Mouse (Mus musculus) liver, embryonic 13.5 days (tissue): ENCODE measurements around the gene Zfr. TPM values are rescaled to one million over a fixed set of nuclear protein-coding genes. Genes with fewer than 3 reads are reported as not detected.

Source experiments
- ATAC-seq: fragments of 200-750 bp; cut with Nextera tagmentation; 2 replicates; pipeline ENCODE4 v1.8.0; 2017; ENCODE audit warnings: low read depth, mild to moderate bottlenecking, moderate number of reproducible peaks, moderate library complexity
- DNase-seq: peaks from one replicate; pipeline ENCODE4 v3.0.0; 2022
- H3K27ac ChIP-seq: fragments of 300-500 bp; sonication (generic); 2 replicates; pipeline ENCODE4 v1.5.1; 2015; ENCODE audit warnings: moderate library complexity, mild to moderate bottlenecking, inconsistent platforms
- H3K27me3 ChIP-seq: fragments of 300-500 bp; sonication (generic); 2 replicates; pipeline ENCODE4 v1.6.1; 2015; ENCODE audit warnings: mild to moderate bottlenecking, inconsistent platforms
- H3K36me3 ChIP-seq: fragments of 300-500 bp; sonication (generic); 2 replicates; pipeline ENCODE4 v1.6.1; 2015; ENCODE audit warnings: mild to moderate bottlenecking, inconsistent platforms
- H3K4me1 ChIP-seq: fragments of 300-500 bp; sonication (generic); replicated peaks from 2 replicates; pipeline ENCODE4 v1.6.1; 2015; ENCODE audit warnings: inconsistent platforms
- H3K4me2 ChIP-seq: fragments of 300-500 bp; sonication (generic); 2 replicates; pipeline ENCODE4 v1.6.1; 2015; ENCODE audit warnings: inconsistent platforms, mild to moderate bottlenecking, moderate library complexity
- H3K4me3 ChIP-seq: fragments of 300-500 bp; sonication (generic); replicated peaks from 2 replicates; pipeline ENCODE4 v1.5.1; 2015; ENCODE audit warnings: mild to moderate bottlenecking, inconsistent platforms
- H3K9ac ChIP-seq: fragments of 300-500 bp; sonication (generic); 2 replicates; pipeline ENCODE4 v1.6.1; 2015; ENCODE audit warnings: mild to moderate bottlenecking, inconsistent platforms
- H3K9me3 ChIP-seq: fragments of 300-500 bp; sonication (generic); replicated peaks from 2 replicates; pipeline ENCODE4 v1.6.1; 2016; ENCODE audit warnings: inconsistent platforms
- WGBS: fragments of 180-500 bp; shearing (Covaris S2); methylation state at CpG from one replicate; pipeline ENCODE4 v1.1.7; 2015; ENCODE audit not compliant: insufficient replicate concordance; 5-methylcytosine and 5-hydroxymethylcytosine counted together
- polyA plus RNA-seq: library from polyadenylated mRNA; unstranded; fragments of >200 nt; fragmentation: Nextera tagmentation; extraction: Ambion mirVana; gene quantifications from 2 replicates; pipeline ENCODE4 v1.2.1, GENCODE M21; 2015

The Zfr gene
- polyA plus RNA-seq = 42.1 and 43.6 TPM in 2 replicates

- H3K4me2 ChIP-seq = peak within 1 kb of the TSS; percentile 89
- DNase-seq = peak; percentile 87
- H3K9me3 ChIP-seq = no peaks in the 10 kb centered on the region
- H3K4me3 ChIP-seq = peak within 1 kb of the TSS; percentile 98
- peak within 1 kb of the TSS; percentile 90 for H3K27ac ChIP-seq
- peaks cover 56% of the 10 kb centered on the region for H3K4me1 ChIP-seq
- peak within 1 kb of the TSS; percentile 98 for H3K9ac ChIP-seq
- peak; percentile 89 for ATAC-seq
- H3K36me3 ChIP-seq = 0 out of 2 replicates have a peak, but pooled peaks cover 1% of the 10 kb centered on the region
- H3K27me3 ChIP-seq = no peaks in the 10 kb centered on the region
- WGBS = 1% methylated on average over 57 of the region's 59 CpGs
Measured at GRCm38 (mm10) chr15:12117242-12118092, at the start of gene Zfr. Gene Zfr, plus strand, starts transcription at chr15:12117831.

GRCm38 (mm10) chr15:12067971-12068370 is 49.7 kb upstream of the Zfr start:
- Histone ChIP-seq H3K36me3 (no peaks in the 10 kb centered on the region), H3K9me3 (no peaks in the 10 kb centered on the region), H3K9ac (no peak overlapping the region), H3K4me3 (no peak overlapping the region), H3K27me3 (no peaks in the 10 kb centered on the region), H3K4me2 (no peak overlapping the region), H3K4me1 (no peaks in the 10 kb centered on the region), H3K27ac (no peak overlapping the region)
- DNase-seq (no peak), ATAC-seq (no peak)
- 38% methylated on average over 2 of the region's 2 CpGs for WGBS

GRCm38 (mm10) chr15:12068395-12069218 is 49.0 kb upstream of the Zfr start:
- DNase-seq = no peak
- H3K4me1 ChIP-seq = no peaks in the 10 kb centered on the region
- ATAC-seq = no peak
- H3K27me3 ChIP-seq = no peaks in the 10 kb centered on the region
- no peak overlapping the region for H3K4me2 ChIP-seq
- no peak overlapping the region for H3K4me3 ChIP-seq
- H3K9me3 ChIP-seq = no peaks in the 10 kb centered on the region
- H3K9ac ChIP-seq = no peak overlapping the region
- H3K27ac ChIP-seq = no peak overlapping the region
- 47% methylated on average over 9 of the region's 9 CpGs for WGBS
- H3K36me3 ChIP-seq = no peaks in the 10 kb centered on the region

- no peaks in the 10 kb centered on the region for H3K9me3 ChIP-seq
- no peak overlapping the region for H3K4me3 ChIP-seq
- H3K27me3 ChIP-seq = no peaks in the 10 kb centered on the region
- H3K4me1 ChIP-seq = no peaks in the 10 kb centered on the region
- 74% methylated on average over 7 of the region's 7 CpGs for WGBS
- H3K9ac ChIP-seq = no peak overlapping the region
- no peak overlapping the region for H3K27ac ChIP-seq
- DNase-seq = no peak
- no peak for ATAC-seq
- H3K4me2 ChIP-seq = no peak overlapping the region
- H3K36me3 ChIP-seq = no peaks in the 10 kb centered on the region
Measured at GRCm38 (mm10) chr15:12072709-12073336, 44.8 kb upstream of the Zfr start.

GRCm38 (mm10) chr15:12074426-12074825 is 43.2 kb upstream of the Zfr start:
- H3K9ac ChIP-seq = no peak overlapping the region
- H3K27me3 ChIP-seq = no peaks in the 10 kb centered on the region
- H3K4me1 ChIP-seq = no peaks in the 10 kb centered on the region
- DNase-seq (no peak), ATAC-seq (no peak)
- H3K27ac ChIP-seq = no peak overlapping the region
- H3K9me3 ChIP-seq = no peaks in the 10 kb centered on the region
- H3K36me3 ChIP-seq = no peaks in the 10 kb centered on the region
- 76% methylated on average over 6 of the region's 6 CpGs for WGBS
- no peak overlapping the region for H3K4me2 ChIP-seq
- no peak overlapping the region for H3K4me3 ChIP-seq

- DNase-seq (no peak), ATAC-seq (no peak)
- WGBS = 73% methylated on average over 13 of the region's 13 CpGs
- no peaks in the 10 kb centered on the region for H3K36me3 ChIP-seq
- H3K4me1 ChIP-seq = no peaks in the 10 kb centered on the region
- H3K9ac ChIP-seq = no peak overlapping the region
- H3K4me2 ChIP-seq = no peak overlapping the region
- H3K27ac ChIP-seq = no peak overlapping the region
- H3K27me3 ChIP-seq = no peaks in the 10 kb centered on the region
- H3K9me3 ChIP-seq = no peaks in the 10 kb centered on the region
- no peak overlapping the region for H3K4me3 ChIP-seq
Measured at GRCm38 (mm10) chr15:12082344-12082743, 35.3 kb upstream of the Zfr start.

- 62% methylated on average over 6 of the region's 6 CpGs for WGBS
- no peaks in the 10 kb centered on the region for H3K27me3 ChIP-seq
- no peak overlapping the region for H3K27ac ChIP-seq
- H3K36me3 ChIP-seq = no peaks in the 10 kb centered on the region
- ATAC-seq (no peak), DNase-seq (no peak)
- H3K9ac ChIP-seq = no peak overlapping the region
- H3K4me2 ChIP-seq = no peak overlapping the region
- H3K9me3 ChIP-seq = no peaks in the 10 kb centered on the region
- no peaks in the 10 kb centered on the region for H3K4me1 ChIP-seq
- no peak overlapping the region for H3K4me3 ChIP-seq
Measured at GRCm38 (mm10) chr15:12084164-12084563, 33.5 kb upstream of the Zfr start.

GRCm38 (mm10) chr15:12084859-12085258 is 32.8 kb upstream of the Zfr start:
- Histone ChIP-seq H3K27ac (no peak overlapping the region), H3K9me3 (no peaks in the 10 kb centered on the region), H3K4me1 (no peaks in the 10 kb centered on the region), H3K9ac (no peak overlapping the region), H3K36me3 (no peaks in the 10 kb centered on the region), H3K27me3 (no peaks in the 10 kb centered on the region), H3K4me2 (no peak overlapping the region), H3K4me3 (no peak overlapping the region)
- ATAC-seq (no peak), DNase-seq (peak; percentile 17)
- 63% methylated on average over 4 of the region's 4 CpGs for WGBS

- no peaks in the 10 kb centered on the region for H3K27me3 ChIP-seq
- H3K4me1 ChIP-seq = no peaks in the 10 kb centered on the region
- no peak for DNase-seq
- no peaks in the 10 kb centered on the region for H3K9me3 ChIP-seq
- no peak overlapping the region for H3K27ac ChIP-seq
- 70% methylated on average over 5 of the region's 5 CpGs for WGBS
- ATAC-seq = no peak
- no peak overlapping the region for H3K4me2 ChIP-seq
- no peak overlapping the region for H3K9ac ChIP-seq
- no peaks in the 10 kb centered on the region for H3K36me3 ChIP-seq
- no peak overlapping the region for H3K4me3 ChIP-seq
Measured at GRCm38 (mm10) chr15:12087634-12088033, 30.0 kb upstream of the Zfr start.

- no peak overlapping the region for H3K27ac ChIP-seq
- no peak for DNase-seq
- no peaks in the 10 kb centered on the region for H3K27me3 ChIP-seq
- no peak overlapping the region for H3K4me2 ChIP-seq
- H3K9ac ChIP-seq = no peak overlapping the region
- H3K9me3 ChIP-seq = no peaks in the 10 kb centered on the region
- H3K36me3 ChIP-seq = no peaks in the 10 kb centered on the region
- WGBS = 69% methylated on average over 10 of the region's 10 CpGs
- no peak overlapping the region for H3K4me3 ChIP-seq
- H3K4me1 ChIP-seq = no peaks in the 10 kb centered on the region
- ATAC-seq = no peak
Measured at GRCm38 (mm10) chr15:12088091-12088490, 29.5 kb upstream of the Zfr start.

GRCm38 (mm10) chr15:12090087-12090486 is 27.5 kb upstream of the Zfr start:
- Histone ChIP-seq H3K4me1 (no peaks in the 10 kb centered on the region), H3K4me3 (no peak overlapping the region), H3K9me3 (no peaks in the 10 kb centered on the region), H3K36me3 (no peaks in the 10 kb centered on the region), H3K27me3 (no peaks in the 10 kb centered on the region), H3K4me2 (no peak overlapping the region), H3K9ac (no peak overlapping the region), H3K27ac (no peak overlapping the region)
- DNase-seq = no peak
- ATAC-seq = no peak
- 51% methylated on average over 7 of the region's 7 CpGs for WGBS
